Mouse (Mus musculus) lung, postnatal 0 days (tissue): Measurements from ENCODE around the gene Tmem117. TPM values are rescaled to one million over a fixed set of nuclear protein-coding genes. Genes with fewer than 3 reads are reported as not detected.

Experiments used
- ATAC-seq: fragments of 200-750 bp; cut with Nextera tagmentation; 2 replicates; pipeline ENCODE4 v1.8.0; 2017; ENCODE audit warnings: moderate library complexity
- DNase-seq: peaks from one replicate; pipeline ENCODE4 v3.0.0-alpha.2; 2016; ENCODE audit warnings: low spot score
- H3K27ac ChIP-seq: fragments of 300-500 bp; sonication (generic); 2 replicates; pipeline ENCODE4 v1.5.1; 2014; ENCODE audit warnings: antibody characterized with exemption, mild to moderate bottlenecking, low read length, mixed read lengths
- H3K27me3 ChIP-seq: fragments of 300-500 bp; sonication (generic); replicated peaks from 2 replicates; pipeline ENCODE4 v1.6.1; 2014; ENCODE audit warnings: low read length, mixed read lengths; ENCODE audit not compliant: insufficient read depth
- H3K36me3 ChIP-seq: fragments of 300-500 bp; sonication (generic); 2 replicates; pipeline ENCODE4 v1.6.1; 2014; ENCODE audit warnings: low read length, mixed read lengths; ENCODE audit not compliant: insufficient read depth
- H3K4me1 ChIP-seq: fragments of 300-500 bp; sonication (generic); 2 replicates; pipeline ENCODE4 v1.6.1; 2014; ENCODE audit warnings: antibody characterized with exemption, low read depth, low read length, mixed read lengths; ENCODE audit not compliant: insufficient read depth
- H3K4me2 ChIP-seq: fragments of 300-500 bp; sonication (generic); replicated peaks from 2 replicates; pipeline ENCODE4 v1.6.1; 2014; ENCODE audit warnings: low read depth, mild to moderate bottlenecking, low read length, moderate library complexity, mixed read lengths
- H3K4me3 ChIP-seq: fragments of 300-500 bp; sonication (generic); 2 replicates; pipeline ENCODE4 v1.5.1; 2014; ENCODE audit warnings: low read depth, low read length
- H3K9ac ChIP-seq: fragments of 300-500 bp; sonication (generic); replicated peaks from 2 replicates; pipeline ENCODE4 v1.6.1; 2014; ENCODE audit warnings: low read depth, mild to moderate bottlenecking
- H3K9me3 ChIP-seq: fragments of 300-500 bp; sonication (generic); 2 replicates; pipeline ENCODE4 v1.6.1; 2016; ENCODE audit warnings: low read length, mixed read lengths
- CTCF ChIP-seq: IDR thresholded peaks from 2 replicates; pipeline ENCODE4 v1.5.1; 2016; ENCODE audit warnings: antibody characterized with exemption, mild to moderate bottlenecking
- EP300 ChIP-seq: IDR thresholded peaks from 2 replicates; pipeline ENCODE4 v1.6.1; 2016; ENCODE audit warnings: antibody characterized with exemption, mild to moderate bottlenecking, control low read depth
- WGBS: fragments of 180-500 bp; shearing (Covaris S2); extraction: QIAGEN DNeasy Blood & Tissue Kit; methylation state at CpG from one replicate; pipeline ENCODE4 v1.1.7; 2014; 5-methylcytosine and 5-hydroxymethylcytosine counted together
- polyA plus RNA-seq: library from polyadenylated mRNA; unstranded; fragments of >200 nt; fragmentation: Nextera tagmentation; extraction: Ambion mirVana; gene quantifications from 2 replicates; pipeline ENCODE4 v1.2.1, GENCODE M21; 2015

The Tmem117 gene
- polyA plus RNA-seq, 1 experiment from 2014 or later: 3.3 TPM

GRCm38 (mm10) chr15:94835634-94836033 is 206.6 kb downstream of the Tmem117 start:
- DNase-seq: no peak
- Histone ChIP-seq H3K36me3 (no peaks in the 10 kb centered on the region), H3K4me2 (no peak overlapping the region), H3K4me3 (no peak overlapping the region), H3K27me3 (no peaks in the 10 kb centered on the region), H3K9ac (no peak overlapping the region), H3K27ac (no peak overlapping the region), H3K4me1 (no peaks in the 10 kb centered on the region), H3K9me3 (no peaks in the 10 kb centered on the region)
- no peak for ATAC-seq
- TF ChIP-seq CTCF: no peak
- TF ChIP-seq EP300: no peak
- WGBS: 82% methylated on average over 3 of the region's 3 CpGs

GRCm38 (mm10) chr15:94838646-94839045 is 209.6 kb downstream of the Tmem117 start:
- H3K4me2 ChIP-seq: no peak overlapping the region
- ATAC-seq (no peak), DNase-seq (no peak)
- H3K27me3 ChIP-seq: no peaks in the 10 kb centered on the region
- H3K4me1 ChIP-seq: no peaks in the 10 kb centered on the region
- WGBS: 70% methylated on average over 4 of the region's 4 CpGs
- H3K4me3 ChIP-seq: no peak overlapping the region
- H3K36me3 ChIP-seq: no peaks in the 10 kb centered on the region
- H3K9ac ChIP-seq: no peak overlapping the region
- H3K9me3 ChIP-seq: no peaks in the 10 kb centered on the region
- H3K27ac ChIP-seq: no peak overlapping the region
- TF ChIP-seq CTCF: no peak
- TF ChIP-seq EP300: no peak

GRCm38 (mm10) chr15:94847501-94847900 is 218.5 kb downstream of the Tmem117 start:
- Histone ChIP-seq H3K4me2 (no peak overlapping the region), H3K4me3 (no peak overlapping the region), H3K9ac (no peak overlapping the region), H3K36me3 (no peaks in the 10 kb centered on the region), H3K9me3 (no peaks in the 10 kb centered on the region), H3K4me1 (no peaks in the 10 kb centered on the region), H3K27ac (no peak overlapping the region), H3K27me3 (no peaks in the 10 kb centered on the region)
- DNase-seq: no peak
- 72% methylated on average over 2 of the region's 2 CpGs for WGBS
- TF ChIP-seq CTCF: no peak
- no peak for TF ChIP-seq EP300
- ATAC-seq: no peak

DNA sequence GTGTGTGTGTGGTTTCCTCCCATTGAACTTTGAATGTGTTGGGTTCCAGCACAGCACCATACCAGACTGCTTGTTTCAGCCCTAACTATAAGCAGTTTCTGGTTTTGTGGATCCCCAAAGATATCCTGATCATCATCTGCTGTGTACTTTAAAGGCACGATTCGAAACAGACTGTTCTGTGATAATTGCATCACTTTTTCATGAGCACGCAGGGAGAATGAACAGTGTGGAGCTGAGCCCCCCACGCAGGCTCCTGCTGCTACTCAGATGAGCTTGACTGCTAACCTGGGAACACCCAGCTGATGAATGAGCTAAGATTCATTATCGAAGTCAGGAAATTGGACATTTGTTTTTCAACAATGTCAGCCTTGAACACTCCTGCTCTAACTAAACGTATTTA is 230.6 kb downstream of the Tmem117 start:
- no peak for DNase-seq
- no peak for ATAC-seq
- H3K4me1 ChIP-seq: no peaks in the 10 kb centered on the region
- no peaks in the 10 kb centered on the region for H3K27me3 ChIP-seq
- no peaks in the 10 kb centered on the region for H3K36me3 ChIP-seq
- H3K27ac ChIP-seq: no peak overlapping the region
- H3K9ac ChIP-seq: no peak overlapping the region
- H3K4me3 ChIP-seq: no peak overlapping the region
- no peaks in the 10 kb centered on the region for H3K9me3 ChIP-seq
- no peak for TF ChIP-seq CTCF
- 71% methylated on average over 6 of the region's 6 CpGs for WGBS
- no peak overlapping the region for H3K4me2 ChIP-seq

DNA sequence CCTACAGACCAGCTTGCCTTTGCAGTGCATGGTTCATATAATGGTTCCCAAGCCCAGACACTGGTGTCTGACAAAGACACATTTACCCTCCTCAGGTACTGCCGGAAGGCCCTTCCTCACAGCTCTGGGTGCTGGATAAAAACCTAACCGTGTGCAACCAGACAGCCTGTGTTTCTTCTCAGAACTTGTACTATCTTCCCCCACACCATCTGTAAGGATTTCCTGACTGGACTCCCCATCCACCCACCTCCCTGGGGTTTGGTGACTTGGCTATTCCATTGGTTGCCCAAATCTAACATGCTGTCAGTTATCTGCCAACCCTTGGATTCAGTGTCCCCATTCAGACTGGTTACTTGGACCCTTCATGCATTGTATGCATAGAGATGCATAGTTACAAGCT is 232.1 kb downstream of the Tmem117 start:
- Histone ChIP-seq H3K4me3 (no peak overlapping the region), H3K4me2 (no peak overlapping the region), H3K36me3 (no peaks in the 10 kb centered on the region), H3K27me3 (no peaks in the 10 kb centered on the region), H3K27ac (no peak overlapping the region), H3K9ac (no peak overlapping the region), H3K4me1 (no peaks in the 10 kb centered on the region), H3K9me3 (no peaks in the 10 kb centered on the region)
- ATAC-seq (no peak), DNase-seq (no peak)
- TF ChIP-seq EP300 (no peak), CTCF (no peak)
- WGBS: 80% methylated on average over 2 of the region's 2 CpGs

DNA sequence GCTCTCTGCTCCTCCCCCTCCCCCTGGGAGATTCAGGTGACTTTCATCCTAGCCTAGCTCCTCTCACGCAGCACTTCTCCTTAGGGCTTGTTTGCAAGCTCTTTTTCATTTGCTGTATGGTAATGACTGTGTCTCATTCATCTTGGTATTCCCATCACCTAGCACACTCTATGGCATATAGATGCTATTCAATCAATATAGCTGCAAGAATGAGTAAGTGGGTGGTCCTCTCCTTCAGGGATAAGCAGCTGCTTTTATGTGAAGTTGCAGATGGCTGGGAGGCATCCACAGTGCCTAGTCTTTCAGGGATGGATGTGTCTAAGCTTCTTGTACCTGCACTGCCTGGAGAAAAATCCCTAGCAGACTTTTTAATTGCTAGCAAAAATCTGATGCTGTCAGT is 235.1 kb downstream of the Tmem117 start:
- Histone ChIP-seq H3K36me3 (no peaks in the 10 kb centered on the region), H3K4me3 (no peak overlapping the region), H3K27me3 (no peaks in the 10 kb centered on the region), H3K4me1 (no peaks in the 10 kb centered on the region), H3K4me2 (no peak overlapping the region), H3K27ac (no peak overlapping the region), H3K9me3 (no peaks in the 10 kb centered on the region), H3K9ac (no peak overlapping the region)
- no peak for TF ChIP-seq CTCF
- TF ChIP-seq EP300: no peak
- 27% methylated on average over 1 of the region's 1 CpGs for WGBS
- DNase-seq: no peak
- no peak for ATAC-seq

GRCm38 (mm10) chr15:94868372-94868771 is 239.3 kb downstream of the Tmem117 start:
- no peak for TF ChIP-seq CTCF
- TF ChIP-seq EP300: no peak
- no peaks in the 10 kb centered on the region for H3K27me3 ChIP-seq
- DNase-seq (no peak), ATAC-seq (no peak)
- H3K27ac ChIP-seq: no peak overlapping the region
- H3K36me3 ChIP-seq: no peaks in the 10 kb centered on the region
- 70% methylated on average over 5 of the region's 5 CpGs for WGBS
- H3K9me3 ChIP-seq: no peaks in the 10 kb centered on the region
- no peak overlapping the region for H3K4me2 ChIP-seq
- no peaks in the 10 kb centered on the region for H3K4me1 ChIP-seq
- H3K9ac ChIP-seq: no peak overlapping the region
- no peak overlapping the region for H3K4me3 ChIP-seq
